Mouse (Mus musculus): ENCODE results near the gene Ank3.

- TF ChIP-seq CTCF (conservative IDR thresholded peaks at IDR 0.05; ENCODE audit: low read length): no peak
- TF ChIP-seq POU5F1 (IDR thresholded peaks at IDR 0.05; ENCODE audit: borderline replicate concordance, low read length): no peak
These were observed 111.8 kb downstream of the Ank3 start for GRCm38 (mm10) chr10:69510392-69510791.

All from E14TG2a.4 (cell line).